Mouse (Mus musculus): Measurements from ENCODE around the gene Calm1. TPM values are rescaled to one million over a fixed set of nuclear protein-coding genes. Genes with fewer than 3 reads are reported as not detected.

The Calm1 gene
- polyA plus RNA-seq, 1 experiment, result 398 TPM

DNA sequence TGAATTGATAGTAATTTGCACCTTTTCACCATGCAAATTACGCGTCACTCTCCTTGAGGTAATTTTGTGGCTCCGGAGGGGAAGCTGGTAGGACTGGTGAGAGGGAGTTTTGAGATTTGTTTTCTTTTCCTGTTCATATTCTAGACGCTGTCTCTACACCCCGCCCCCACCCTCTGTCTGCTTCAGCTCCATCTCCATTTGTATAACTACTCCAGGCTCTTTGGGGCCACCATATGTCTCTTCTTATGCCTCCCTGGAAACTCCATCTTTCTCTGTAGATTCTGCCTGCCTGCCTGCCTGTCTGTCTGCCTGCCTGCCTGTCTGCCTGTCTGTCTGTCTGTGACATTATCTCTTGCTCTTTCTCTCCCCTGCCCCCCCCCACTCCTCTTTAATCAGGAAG, 26.8 kb downstream of the Calm1 start:
- Histone ChIP-seq H3K4me1 (ENCODE audit: control insufficient read depth, insufficient read depth, insufficient read length, low read length) (peaks cover 7% of the 10 kb centered on the region), H3K4me3 (ENCODE audit: insufficient read depth, low read depth, low read length) (no peak overlapping the region), H3K27ac (replicated peaks; ENCODE audit: low read depth, low read length) (no peak overlapping the region)

- Histone ChIP-seq H3K4me3 (ENCODE audit: insufficient read depth, low read depth, low read length) (no peak overlapping the region), H3K27ac (replicated peaks; ENCODE audit: low read depth, low read length) (no peak overlapping the region), H3K4me1 (ENCODE audit: control insufficient read depth, insufficient read depth, insufficient read length, low read length) (peaks cover 7% of the 10 kb centered on the region)
These were observed 27.4 kb downstream of the Calm1 start for GRCm38 (mm10) chr12:100226621-100227020.

DNA sequence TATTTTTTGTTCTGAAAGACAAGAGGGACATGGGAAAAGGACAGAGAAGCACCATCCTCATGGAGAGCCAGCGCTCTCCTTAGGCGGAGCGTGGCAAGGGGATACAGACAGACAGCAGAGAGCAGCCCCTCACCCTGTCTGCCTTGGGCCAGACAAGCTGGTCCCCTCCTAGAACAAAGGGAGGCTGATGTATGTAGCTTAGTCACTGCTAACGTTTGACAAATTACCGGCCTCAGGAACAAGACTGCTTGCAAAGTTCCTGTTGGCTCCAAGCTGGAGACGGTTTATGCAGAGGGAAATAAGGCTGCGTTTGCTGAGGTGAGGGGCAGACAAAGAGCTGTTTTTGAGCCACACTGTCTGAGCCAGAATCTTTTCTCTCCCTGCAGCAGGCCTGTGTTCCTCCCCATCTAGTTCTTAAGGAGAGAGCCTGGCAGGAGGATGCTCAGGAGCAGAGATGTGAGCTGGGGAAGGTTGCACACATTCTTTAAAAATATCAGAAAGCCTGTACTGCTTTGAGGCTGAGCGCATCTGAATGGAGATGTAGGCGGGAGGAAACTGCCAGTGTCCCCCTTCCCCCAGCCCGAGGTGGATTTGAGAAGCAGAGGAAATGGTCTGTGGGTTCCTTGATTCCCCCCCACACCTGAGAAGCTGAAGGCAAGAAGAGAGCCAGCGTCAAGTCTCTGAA, 28.9 kb downstream of the Calm1 start:
- H3K4me3 ChIP-seq (ENCODE audit: insufficient read depth, low read depth, low read length), result no peak overlapping the region
- H3K27ac ChIP-seq (replicated peaks; ENCODE audit: low read depth, low read length), result no peak overlapping the region
- H3K4me1 ChIP-seq (ENCODE audit: control insufficient read depth, insufficient read depth, insufficient read length, low read length), result peaks cover 7% of the 10 kb centered on the region

DNA sequence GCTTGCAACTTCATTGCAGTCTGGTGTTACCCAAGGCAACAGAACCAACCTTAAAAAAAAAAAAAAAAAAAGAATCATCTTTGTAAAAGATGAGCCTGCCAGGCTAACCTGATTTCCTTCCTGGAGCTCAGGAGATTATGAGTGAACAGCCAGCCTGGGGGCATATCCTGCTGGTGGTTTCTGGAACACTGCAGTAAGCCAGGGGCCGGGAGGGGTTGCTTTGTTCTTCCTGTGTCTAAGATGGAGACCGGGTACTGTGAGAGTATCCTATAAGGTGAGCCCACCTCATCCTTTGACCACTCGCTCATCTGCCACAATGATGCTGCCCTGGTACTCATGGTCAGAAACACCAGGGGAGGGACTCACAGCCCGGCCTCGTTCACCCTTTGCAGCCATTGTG, 35.0 kb downstream of the Calm1 start:
- H3K4me1 ChIP-seq (ENCODE audit: control insufficient read depth, insufficient read depth, insufficient read length, low read length), result peaks cover 4% of the 10 kb centered on the region; the same call in 1 of the 2 replicates

GRCm38 (mm10) chr12:100234919-100235318, 35.7 kb downstream of the Calm1 start:
- Histone ChIP-seq H3K27ac (replicated peaks; ENCODE audit: low read depth, low read length) (no peak overlapping the region), H3K4me1 (ENCODE audit: control insufficient read depth, insufficient read depth, insufficient read length, low read length) (peaks cover 4% of the 10 kb centered on the region; the same call in 1 of the 2 replicates), H3K4me3 (ENCODE audit: insufficient read depth, low read depth, low read length) (no peak overlapping the region)

More for the DNA sequence above, 35.0 kb downstream of the Calm1 start:
- Histone ChIP-seq H3K4me3 (ENCODE audit: insufficient read depth, low read depth, low read length) (no peak overlapping the region), H3K27ac (replicated peaks; ENCODE audit: low read depth, low read length) (no peak overlapping the region)

- peaks cover 4% of the 10 kb centered on the region; the same call in 1 of the 2 replicates for H3K4me1 ChIP-seq (ENCODE audit: control insufficient read depth, insufficient read depth, insufficient read length, low read length)
- no peak overlapping the region for H3K27ac ChIP-seq (replicated peaks; ENCODE audit: low read depth, low read length)
- no peak overlapping the region for H3K4me3 ChIP-seq (ENCODE audit: insufficient read depth, low read depth, low read length)
These were observed 36.2 kb downstream of the Calm1 start for GRCm38 (mm10) chr12:100235423-100235822.

DNA sequence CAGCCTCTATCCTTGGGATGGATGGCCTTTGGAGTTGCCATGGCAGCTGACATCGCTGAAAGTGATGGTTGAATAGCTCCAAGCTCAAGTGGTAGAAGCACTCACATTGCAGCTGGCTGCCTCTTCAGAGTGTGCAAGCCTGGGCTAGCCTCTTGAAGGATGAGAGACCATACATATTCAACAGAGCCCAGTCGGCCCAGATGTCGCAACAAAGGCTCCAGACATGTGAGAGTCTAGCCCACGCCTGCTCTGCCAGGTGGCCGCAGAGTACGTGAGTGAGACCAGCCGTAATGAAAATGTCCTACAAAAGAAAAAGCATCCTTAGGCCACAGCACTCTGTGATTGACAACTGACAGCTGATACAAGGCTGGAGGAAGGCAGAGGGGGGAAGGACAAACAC, 40.2 kb downstream of the Calm1 start:
- H3K27ac ChIP-seq (replicated peaks; ENCODE audit: low read depth, low read length), result no peak overlapping the region
- peaks cover 4% of the 10 kb centered on the region; the same call in 1 of the 2 replicates for H3K4me1 ChIP-seq (ENCODE audit: control insufficient read depth, insufficient read depth, insufficient read length, low read length)
- H3K4me3 ChIP-seq (ENCODE audit: insufficient read depth, low read depth, low read length), result no peak overlapping the region

DNA sequence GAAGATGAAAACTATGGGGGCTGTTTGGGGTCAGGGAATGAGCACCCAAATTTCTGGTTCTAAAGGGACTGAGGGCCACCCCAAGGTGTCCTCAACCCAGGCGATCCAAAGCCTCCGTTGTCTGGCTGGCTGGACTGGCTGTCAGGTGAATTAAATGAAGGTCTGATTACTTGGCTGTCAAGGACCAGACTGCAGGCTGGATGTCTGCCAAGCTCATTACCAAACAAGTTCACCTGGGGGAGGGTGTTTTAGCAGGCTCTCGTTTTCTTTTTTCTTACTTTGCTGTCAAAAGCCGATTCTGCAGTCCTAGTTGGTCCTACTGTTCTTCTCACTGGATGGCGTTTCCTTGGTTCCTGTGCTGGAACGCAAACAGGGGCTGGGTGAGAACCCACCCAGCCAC, 40.6 kb downstream of the Calm1 start:
- peaks cover 3% of the 10 kb centered on the region; the same call in 1 of the 2 replicates for H3K4me1 ChIP-seq (ENCODE audit: control insufficient read depth, insufficient read depth, insufficient read length, low read length)
- no peak overlapping the region for H3K27ac ChIP-seq (replicated peaks; ENCODE audit: low read depth, low read length)
- H3K4me3 ChIP-seq (ENCODE audit: insufficient read depth, low read depth, low read length), result no peak overlapping the region

- no peak overlapping the region for H3K4me3 ChIP-seq (ENCODE audit: insufficient read depth, low read depth, low read length)
- H3K27ac ChIP-seq (replicated peaks; ENCODE audit: low read depth, low read length), result no peak overlapping the region
- H3K4me1 ChIP-seq (ENCODE audit: control insufficient read depth, insufficient read depth, insufficient read length, low read length), result no peaks in the 10 kb centered on the region
These were observed 42.9 kb downstream of the Calm1 start for GRCm38 (mm10) chr12:100241911-100242796.

GRCm38 (mm10) chr12:100244580-100244979, 45.3 kb downstream of the Calm1 start:
- Histone ChIP-seq H3K4me1 (ENCODE audit: control insufficient read depth, insufficient read depth, insufficient read length, low read length) (no peaks in the 10 kb centered on the region), H3K27ac (replicated peaks; ENCODE audit: low read depth, low read length) (no peak overlapping the region), H3K4me3 (ENCODE audit: insufficient read depth, low read depth, low read length) (no peak overlapping the region)

- Histone ChIP-seq H3K4me1 (ENCODE audit: control insufficient read depth, insufficient read depth, insufficient read length, low read length) (no peaks in the 10 kb centered on the region), H3K4me3 (ENCODE audit: insufficient read depth, low read depth, low read length) (no peak overlapping the region), H3K27ac (replicated peaks; ENCODE audit: low read depth, low read length) (no peak overlapping the region)
These were observed 49.9 kb downstream of the Calm1 start for GRCm38 (mm10) chr12:100249170-100249569.

DNA sequence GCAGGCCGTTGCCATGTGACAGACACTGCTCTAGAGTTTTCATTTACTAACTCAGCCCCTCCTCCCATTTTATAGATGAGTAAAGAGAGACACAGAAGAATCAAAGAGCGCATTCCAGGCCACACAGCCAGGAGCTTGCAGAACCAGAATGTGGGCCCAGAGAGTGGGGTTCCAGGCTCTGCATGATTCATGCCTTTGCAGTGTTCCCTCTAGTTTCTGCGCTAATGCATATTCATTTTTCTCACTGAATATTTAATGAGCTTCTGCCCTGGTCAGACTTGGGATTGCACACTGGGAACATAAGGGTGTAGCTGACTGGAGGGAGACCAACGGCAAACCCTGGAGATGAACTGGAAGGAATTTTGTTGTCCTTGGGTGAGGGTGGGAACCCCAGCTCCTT, 55.2 kb downstream of the Calm1 start:
- Histone ChIP-seq H3K4me3 (ENCODE audit: insufficient read depth, low read depth, low read length) (no peak overlapping the region), H3K4me1 (ENCODE audit: control insufficient read depth, insufficient read depth, insufficient read length, low read length) (no peaks in the 10 kb centered on the region), H3K27ac (replicated peaks; ENCODE audit: low read depth, low read length) (no peak overlapping the region)

GRCm38 (mm10) chr12:100255441-100255949, 56.3 kb downstream of the Calm1 start:
- Histone ChIP-seq H3K4me3 (ENCODE audit: insufficient read depth, low read depth, low read length) (no peak overlapping the region), H3K27ac (replicated peaks; ENCODE audit: low read depth, low read length) (no peak overlapping the region), H3K4me1 (ENCODE audit: control insufficient read depth, insufficient read depth, insufficient read length, low read length) (no peaks in the 10 kb centered on the region)

DNA sequence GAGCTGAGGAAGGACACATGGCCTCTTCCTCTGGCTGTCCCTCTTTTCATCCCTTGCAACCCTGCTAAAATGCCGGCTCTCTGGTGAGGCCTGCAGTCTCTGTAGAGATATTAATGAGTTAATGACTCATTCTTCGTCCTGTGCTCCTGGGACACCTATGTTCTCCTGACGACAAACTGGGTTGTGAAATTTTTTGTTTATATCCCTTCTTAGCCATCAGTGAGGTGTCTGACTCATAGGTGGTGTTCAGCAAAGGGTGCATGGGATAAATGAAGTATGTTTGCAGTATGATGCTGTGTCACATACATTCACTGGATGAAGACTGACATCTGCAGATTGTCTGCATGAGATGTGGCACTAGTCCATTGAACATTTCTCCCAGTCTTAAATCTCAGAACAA, 58.5 kb downstream of the Calm1 start:
- Histone ChIP-seq H3K4me1 (ENCODE audit: control insufficient read depth, insufficient read depth, insufficient read length, low read length) (no peaks in the 10 kb centered on the region), H3K27ac (replicated peaks; ENCODE audit: low read depth, low read length) (no peak overlapping the region), H3K4me3 (ENCODE audit: insufficient read depth, low read depth, low read length) (no peak overlapping the region)
